Mouse (Mus musculus) ES-Bruce4 (cell line): ENCODE data around the gene Syt17. TPM values are rescaled to one million over a fixed set of nuclear protein-coding genes. Genes with fewer than 3 reads are reported as not detected.

Experiments
- H3K27ac ChIP-seq: 2 replicates; pipeline ENCODE4 v1.5.1; 2012; ENCODE audit warnings: low read length, inconsistent platforms; ENCODE audit not compliant: insufficient read depth
- H3K27me3 ChIP-seq: 2 replicates; pipeline ENCODE4 v1.6.1; 2012; ENCODE audit warnings: mild to moderate bottlenecking, low read length, inconsistent platforms; ENCODE audit not compliant: control insufficient read depth, poor library complexity, insufficient read depth, severe bottlenecking
- H3K36me3 ChIP-seq: 2 replicates; pipeline ENCODE4 v1.6.1; 2012; ENCODE audit warnings: inconsistent platforms, mild to moderate bottlenecking, low read length, moderate library complexity; ENCODE audit not compliant: control insufficient read depth, poor library complexity, insufficient read depth, severe bottlenecking
- H3K4me1 ChIP-seq: one replicate; pipeline ENCODE4 v1.8.1; 2011; ENCODE audit warnings: low read length; ENCODE audit not compliant: control insufficient read depth, insufficient read depth
- H3K4me3 ChIP-seq: 2 replicates; pipeline ENCODE4 v1.5.1; 2011; ENCODE audit warnings: low read depth, mild to moderate bottlenecking, low read length
- H3K9ac ChIP-seq: 2 replicates; pipeline ENCODE4 v1.6.1; 2012; ENCODE audit warnings: low read depth, mild to moderate bottlenecking, inconsistent platforms; ENCODE audit not compliant: poor library complexity, severe bottlenecking
- H3K9me3 ChIP-seq: replicated peaks from 2 replicates; pipeline ENCODE4 v1.6.1; 2012; ENCODE audit warnings: mild to moderate bottlenecking, low read length, inconsistent platforms; ENCODE audit not compliant: control insufficient read depth, poor library complexity, insufficient read depth, severe bottlenecking
- CTCF ChIP-seq: IDR thresholded peaks from one replicate; pipeline ENCODE4 v1.8.1; 2011; ENCODE audit warnings: low read depth, low read length
- EP300 ChIP-seq: IDR thresholded peaks from 2 replicates; pipeline ENCODE4 v1.6.1; 2011; ENCODE audit warnings: low read depth, low read length; ENCODE audit not compliant: insufficient read depth
- POLR2A ChIP-seq: IDR thresholded peaks from one replicate; pipeline ENCODE4 v1.8.1; 2011; ENCODE audit warnings: low read length; ENCODE audit not compliant: insufficient read depth
- polyA plus RNA-seq: library from polyadenylated mRNA; stranded (reverse); fragments of >200 nt; gene quantifications from 2 replicates; pipeline ENCODE4 v1.2.4, GENCODE M21; 2011; ENCODE audit warnings: low read depth; ENCODE audit not compliant: missing spikeins, insufficient read depth, insufficient read length

Syt17 gene
- 4.0 and 4.5 TPM in 2 replicates for polyA plus RNA-seq

DNA sequence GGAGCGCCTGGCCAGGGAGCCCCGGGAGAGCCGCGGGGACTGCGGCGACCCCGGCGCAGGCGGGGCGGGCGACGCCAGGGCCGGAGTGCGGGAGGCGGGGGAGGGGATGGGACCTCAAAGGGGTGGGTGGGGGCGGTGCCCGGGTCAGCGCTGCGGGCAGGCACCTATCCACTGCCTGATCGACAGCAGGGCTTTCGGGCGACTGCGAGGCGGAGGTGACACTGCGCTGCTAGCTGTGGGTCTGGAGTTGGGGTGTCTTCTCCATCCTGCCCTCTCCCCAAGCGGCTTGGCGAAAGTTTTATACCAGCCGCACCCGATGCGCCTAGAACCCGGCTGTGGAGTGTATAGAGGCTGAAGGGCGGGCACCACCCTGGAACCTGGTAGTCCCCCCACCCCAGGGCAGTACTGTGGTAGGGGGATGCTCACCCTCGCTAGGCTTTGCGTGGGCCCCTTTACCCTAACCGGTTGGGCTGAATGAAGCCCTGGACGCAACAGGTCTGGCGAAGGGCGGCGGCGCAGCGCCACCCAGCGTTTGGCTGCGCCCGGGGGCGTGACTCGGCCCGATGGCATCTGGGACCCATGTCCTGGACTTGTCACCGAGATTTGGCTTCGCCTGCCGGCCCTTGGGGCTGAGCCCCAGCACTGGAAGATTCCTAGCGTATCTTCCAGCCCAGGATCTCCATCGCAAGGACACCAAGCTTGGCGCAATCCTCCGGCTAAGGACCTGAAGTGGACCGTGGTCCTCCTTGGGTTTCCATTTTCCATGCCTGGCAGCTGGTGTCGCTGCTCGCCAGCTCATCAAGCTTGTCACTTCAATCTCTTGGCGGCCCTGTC is at the start of gene Syt17:
Gene Syt17 (minus strand): TSS at position 89 of the 834 bp plus-strand sequence.
- Histone ChIP-seq H3K27me3 (no peaks in the 10 kb centered on the region; the same call in 1 of the 2 replicates), H3K4me1 (no peaks in the 10 kb centered on the region), H3K9me3 (no peaks in the 10 kb centered on the region), H3K9ac (peak within 1 kb of the TSS; percentile 75), H3K27ac (no peak within 1 kb of the TSS), H3K36me3 (no peaks in the 10 kb centered on the region), H3K4me3 (peak within 1 kb of the TSS; percentile 76)
- TF ChIP-seq EP300: no peak
- peak; percentile 61 for TF ChIP-seq CTCF
- no peak for TF ChIP-seq POLR2A

DNA sequence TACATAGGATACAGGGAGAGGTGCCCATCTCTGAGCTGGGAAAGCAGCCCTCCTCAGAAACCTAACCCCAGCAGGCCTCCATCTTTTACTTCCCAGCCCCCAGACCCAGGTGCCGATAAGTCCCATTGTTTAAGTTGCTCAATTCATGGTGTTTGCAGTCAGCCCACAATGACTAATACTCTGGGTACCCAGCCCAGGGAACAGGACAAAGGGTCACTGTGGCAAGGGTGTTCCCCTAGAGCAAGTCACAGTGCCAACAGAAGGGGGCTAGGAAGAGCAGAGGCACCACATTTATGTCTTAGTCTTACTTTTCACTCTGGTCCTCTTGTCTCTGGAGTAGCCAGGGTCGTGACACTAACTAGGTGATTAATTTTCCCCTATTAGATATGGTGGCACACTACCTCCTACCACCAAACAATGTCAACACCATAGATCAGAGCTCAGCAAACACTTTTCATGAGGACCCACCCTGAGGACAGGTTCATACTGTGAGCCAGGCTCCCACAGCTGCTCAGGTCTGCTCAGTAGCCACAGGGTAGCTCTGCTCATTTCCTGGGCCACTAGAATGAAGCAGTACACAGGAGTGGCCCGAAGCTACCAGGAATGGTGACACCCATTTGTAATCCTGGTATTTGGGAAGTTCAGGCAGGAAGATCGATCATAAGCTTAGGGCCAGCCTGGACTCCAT is 47.0 kb upstream of the Syt17 start:
- no peak overlapping the region for H3K9ac ChIP-seq
- no peak overlapping the region for H3K4me3 ChIP-seq
- no peaks in the 10 kb centered on the region for H3K4me1 ChIP-seq
- TF ChIP-seq EP300: no peak
- TF ChIP-seq POLR2A: no peak
- TF ChIP-seq CTCF: no peak
- H3K9me3 ChIP-seq: no peaks in the 10 kb centered on the region; the same call in 1 of the 2 replicates
- no peaks in the 10 kb centered on the region for H3K36me3 ChIP-seq
- no peaks in the 10 kb centered on the region for H3K27me3 ChIP-seq
- H3K27ac ChIP-seq: no peak overlapping the region

DNA sequence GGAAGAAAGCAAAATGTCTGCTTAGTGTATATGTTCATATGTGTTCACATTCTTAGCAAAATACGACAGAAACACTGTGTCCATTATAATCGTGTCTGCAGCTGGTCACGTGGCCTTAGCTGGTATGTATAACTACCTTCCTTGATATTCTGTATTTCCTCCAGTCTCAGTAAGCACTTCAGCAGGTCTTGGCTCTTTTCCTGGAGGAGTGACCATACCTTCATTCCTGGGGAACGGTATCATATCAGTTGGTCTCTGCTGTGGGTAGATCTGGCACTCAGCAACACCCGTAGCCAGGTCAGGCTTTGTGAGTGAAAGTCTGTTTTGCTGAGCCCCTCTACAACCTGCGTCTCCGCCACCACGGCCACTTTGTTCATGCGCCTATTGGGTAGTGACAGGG is 45.9 kb upstream of the Syt17 start:
- Histone ChIP-seq H3K9me3 (no peaks in the 10 kb centered on the region; the same call in 1 of the 2 replicates), H3K36me3 (no peaks in the 10 kb centered on the region), H3K27ac (no peak overlapping the region), H3K4me3 (no peak overlapping the region), H3K9ac (no peak overlapping the region), H3K4me1 (no peaks in the 10 kb centered on the region), H3K27me3 (no peaks in the 10 kb centered on the region)
- TF ChIP-seq CTCF (no peak), POLR2A (no peak), EP300 (no peak)

DNA sequence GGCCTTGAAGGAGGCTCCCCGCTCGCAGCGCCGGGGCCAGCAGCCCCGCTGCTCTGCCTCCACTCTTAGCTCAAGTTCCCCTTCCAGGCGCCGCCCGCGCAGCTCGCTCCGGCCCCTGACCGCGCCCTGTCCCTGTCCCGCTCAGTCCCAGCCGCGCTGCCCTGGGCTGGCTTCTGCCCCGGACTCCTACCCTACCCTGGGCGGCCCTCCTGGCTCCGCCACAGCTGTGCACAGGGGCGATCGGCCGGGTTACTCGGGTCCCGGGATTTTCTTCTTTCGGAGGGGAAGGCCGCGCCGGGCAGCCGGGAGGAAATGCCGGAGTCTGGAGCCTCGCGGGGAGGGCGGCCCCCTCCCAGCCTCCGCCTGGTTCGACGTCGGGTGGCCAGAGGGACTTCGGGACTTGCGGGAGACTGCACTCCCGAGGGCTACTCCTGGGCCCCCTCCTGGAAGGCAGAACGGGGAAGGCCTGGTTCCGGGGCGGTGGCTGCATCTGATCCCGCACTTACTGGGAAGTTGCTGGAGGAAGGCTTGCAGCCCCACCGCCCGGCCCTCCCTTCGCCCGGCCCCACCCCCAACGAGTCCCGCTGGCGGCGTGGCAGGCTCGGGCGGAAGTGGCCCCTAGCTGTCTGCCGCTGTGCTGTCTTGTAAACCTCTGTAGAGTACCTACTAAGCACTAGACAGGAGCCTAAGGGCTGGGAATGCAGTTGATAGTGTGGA is 43.6 kb upstream of the Syt17 start, which contains the start of gene Itpripl2:
Gene Itpripl2 (minus strand): TSS at position 545 of the 717 bp plus-strand sequence.
- peak within 1 kb of the TSS; percentile 81 for H3K9ac ChIP-seq
- no peak within 1 kb of the TSS for H3K27ac ChIP-seq
- peak within 1 kb of the TSS; percentile 67 for H3K4me3 ChIP-seq
- H3K9me3 ChIP-seq: no peaks in the 10 kb centered on the region
- H3K27me3 ChIP-seq: no peaks in the 10 kb centered on the region
- no peaks in the 10 kb centered on the region for H3K36me3 ChIP-seq
- peaks cover under 1% of the 10 kb centered on the region for H3K4me1 ChIP-seq
- TF ChIP-seq POLR2A (no peak), EP300 (no peak), CTCF (no peak)

DNA sequence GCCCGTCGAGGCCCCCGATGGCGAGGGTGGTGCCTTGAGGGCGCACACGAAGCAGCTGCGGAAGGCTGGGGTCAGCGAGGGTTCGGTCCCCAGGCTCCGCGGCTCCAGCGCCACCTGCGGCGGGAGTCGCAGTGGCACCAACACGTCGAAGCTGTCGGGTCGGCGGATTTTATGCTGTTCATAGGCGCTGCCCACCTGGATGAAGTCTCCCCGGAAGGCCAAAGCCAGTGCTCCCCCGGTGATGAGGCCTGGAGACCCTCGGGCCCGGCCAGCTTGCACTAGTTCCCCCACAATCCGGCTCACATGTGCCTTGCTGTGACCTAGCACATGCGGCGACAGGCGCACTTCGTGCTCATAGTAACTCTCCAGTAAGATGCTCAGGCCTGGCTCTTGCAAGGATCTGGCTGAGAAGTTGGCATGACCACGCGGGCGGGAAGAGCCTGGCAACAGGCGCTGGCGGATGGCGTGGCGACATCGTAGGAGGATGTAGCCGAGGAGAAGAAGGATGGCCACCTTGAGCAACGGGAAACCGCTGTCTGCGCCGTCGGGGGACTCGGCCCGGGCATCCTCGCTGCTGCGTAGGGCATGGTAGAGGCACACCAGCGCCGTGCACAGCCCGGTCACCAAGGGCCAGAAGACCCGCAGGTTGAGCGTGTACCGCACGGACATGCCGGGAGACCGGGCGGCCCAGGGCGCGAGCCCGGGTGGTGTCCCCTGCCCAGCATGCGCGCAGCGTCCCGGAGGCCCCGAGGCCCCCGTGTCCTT is 42.8 kb upstream of the Syt17 start:
- TF ChIP-seq EP300: no peak
- peak; percentile 16 for TF ChIP-seq CTCF
- no peaks in the 10 kb centered on the region for H3K36me3 ChIP-seq
- peak overlapping the region; percentile 67 for H3K4me3 ChIP-seq
- no peaks in the 10 kb centered on the region for H3K9me3 ChIP-seq
- H3K4me1 ChIP-seq: peaks cover 1% of the 10 kb centered on the region
- H3K9ac ChIP-seq: peak overlapping the region; percentile 81
- no peaks in the 10 kb centered on the region for H3K27me3 ChIP-seq
- no peak overlapping the region for H3K27ac ChIP-seq
